Mouse (Mus musculus) stomach, postnatal 0 days (tissue): Measurements from ENCODE around the gene Ncmap.

ENCODE experiments used
- CTCF ChIP-seq: IDR thresholded peaks from 2 replicates; pipeline ENCODE4 v1.5.1; 2016; ENCODE audit warnings: antibody characterized with exemption, low read depth, mild to moderate bottlenecking, moderate library complexity
- EP300 ChIP-seq: optimal IDR thresholded peaks from 2 replicates; pipeline ENCODE3; 2016; ENCODE audit warnings: antibody characterized with exemption

- TF ChIP-seq CTCF (peak; percentile 52), EP300 (no peak)
Observed at GRCm38 (mm10) chr4:135396303-135396702, 1.7 kb downstream of the Ncmap start.
